Comparison of ENCODE assay signal across 14 mouse cellular contexts in the genomic region with DNA sequence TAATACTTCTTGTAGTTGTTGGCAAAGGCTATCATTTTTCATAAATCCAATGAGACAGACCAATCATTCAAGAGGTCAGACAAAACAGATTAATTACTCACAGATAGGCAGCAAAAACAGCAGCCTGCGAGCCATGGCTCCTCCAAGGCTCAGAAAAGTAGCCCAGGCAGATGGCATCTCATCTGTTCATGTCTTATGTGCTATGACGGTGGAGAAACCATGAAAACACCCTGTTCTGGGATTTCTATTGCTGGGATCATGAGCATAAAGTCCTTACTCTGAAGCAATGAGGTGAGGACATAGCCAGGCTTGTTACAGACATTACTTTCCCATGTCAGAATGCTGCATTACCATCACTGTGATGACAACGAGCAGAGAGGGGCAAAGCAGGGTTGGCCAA.
"Had no signal": no experiment of that assay in that cellular context is flagged by ENCODE, and none has a peak within 500 bp of the region (broad histone marks: within the 10 kb centered on the region; RNA-seq: fewer than 3 reads in every experiment).

No protein-coding gene starts in this region.

- DNase-seq: gastrocnemius, postnatal 14 days; gastrocnemius, postnatal 36 days; heart, adult 18-20 months; heart, postnatal 14 days; heart, postnatal 36 days; kidney, adult 11 months; kidney, adult 2 months; kidney, adult 9 months; kidney, postnatal 14 days; kidney, postnatal 36 days; layer of hippocampus, postnatal 36 days; liver; liver, embryonic 13.5 days; liver, postnatal 0 days had no signal
